Mouse (Mus musculus): ENCODE results near the gene Fn1. TPM values are rescaled to one million over a fixed set of nuclear protein-coding genes. Genes with fewer than 3 reads are reported as not detected.

The Fn1 gene
- polyA plus RNA-seq, 1 experiment from 2014 or later, result 141 TPM

GRCm38 (mm10) chr1:71556688-71557612, 96.0 kb downstream of the Fn1 start, which contains the start of gene Atic:
TSS of gene Atic (plus strand) at chr1:71557150.
- 1% methylated on average over 51 of the region's 55 CpGs for WGBS
- H3K4me1 ChIP-seq, result peaks cover 13% of the 10 kb centered on the region
- H3K36me3 ChIP-seq, result peaks cover 25% of the 10 kb centered on the region
- H3K4me2 ChIP-seq, result peak within 1 kb of the TSS; percentile 93
- peak; percentile 99 for ATAC-seq (ENCODE audit: borderline replicate concordance, extremely low read depth, low FRiP score, low TSS enrichment)
- no peaks in the 10 kb centered on the region for H3K27me3 ChIP-seq
- H3K9ac ChIP-seq, result peak within 1 kb of the TSS; percentile 84
- H3K4me3 ChIP-seq, result peak within 1 kb of the TSS; percentile 68
- no peaks in the 10 kb centered on the region for H3K9me3 ChIP-seq
- H3K27ac ChIP-seq, result peak within 1 kb of the TSS; percentile 83

DNA sequence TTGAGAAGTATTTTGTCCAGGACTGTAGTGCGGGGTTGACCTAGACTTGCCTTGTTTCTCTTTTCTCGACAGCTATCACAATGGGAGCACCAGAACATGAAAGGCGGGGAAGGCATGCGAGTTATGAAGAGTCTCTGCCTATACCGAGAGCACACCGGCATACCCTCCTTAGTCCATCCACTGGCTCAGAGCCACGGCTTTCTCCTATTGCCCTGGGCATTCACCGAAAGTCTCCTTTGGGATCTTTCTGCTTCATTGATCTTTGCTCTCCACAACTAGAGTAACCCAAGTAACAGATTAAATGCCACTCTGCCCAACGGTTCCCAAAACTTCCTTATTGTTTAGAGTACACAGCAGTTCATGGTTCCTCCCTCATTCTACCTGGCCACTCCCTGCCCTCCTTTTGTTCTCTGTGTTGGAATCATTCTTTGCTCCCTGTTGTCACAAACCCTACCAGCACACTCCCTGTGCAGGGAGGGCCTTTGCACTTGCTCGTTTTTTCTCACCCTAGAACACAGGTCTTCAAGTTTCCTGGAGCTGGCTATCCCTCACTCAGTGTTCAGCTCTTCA, 102.3 kb downstream of the Fn1 start:
- no peak overlapping the region for H3K4me2 ChIP-seq
- no peak for ATAC-seq (ENCODE audit: borderline replicate concordance, extremely low read depth, low FRiP score, low TSS enrichment)
- H3K4me3 ChIP-seq, result no peak overlapping the region
- no peak overlapping the region for H3K9ac ChIP-seq
- H3K9me3 ChIP-seq, result no peaks in the 10 kb centered on the region
- H3K36me3 ChIP-seq, result no peaks in the 10 kb centered on the region
- 57% methylated on average over 10 of the region's 10 CpGs for WGBS
- no peaks in the 10 kb centered on the region for H3K27me3 ChIP-seq
- no peak overlapping the region for H3K27ac ChIP-seq
- H3K4me1 ChIP-seq, result no peaks in the 10 kb centered on the region

GRCm38 (mm10) chr1:71540437-71540836, 112.6 kb downstream of the Fn1 start:
- Histone ChIP-seq H3K4me1 (no peaks in the 10 kb centered on the region), H3K4me3 (no peak overlapping the region), H3K4me2 (no peak overlapping the region), H3K27ac (no peak overlapping the region), H3K27me3 (no peaks in the 10 kb centered on the region), H3K36me3 (no peaks in the 10 kb centered on the region), H3K9ac (no peak overlapping the region), H3K9me3 (no peaks in the 10 kb centered on the region)
- 65% methylated on average over 3 of the region's 3 CpGs for WGBS
- ATAC-seq (ENCODE audit: borderline replicate concordance, extremely low read depth, low FRiP score, low TSS enrichment), result no peak

GRCm38 (mm10) chr1:71539641-71540040, 113.4 kb downstream of the Fn1 start:
- no peak for ATAC-seq (ENCODE audit: borderline replicate concordance, extremely low read depth, low FRiP score, low TSS enrichment)
- Histone ChIP-seq H3K9me3 (no peaks in the 10 kb centered on the region), H3K36me3 (no peaks in the 10 kb centered on the region), H3K4me1 (no peaks in the 10 kb centered on the region), H3K4me2 (no peak overlapping the region), H3K4me3 (no peak overlapping the region), H3K9ac (no peak overlapping the region), H3K27me3 (no peaks in the 10 kb centered on the region), H3K27ac (no peak overlapping the region)
- 65% methylated on average over 4 of the region's 4 CpGs for WGBS

Other genes starting within 250 kb of the Fn1 start
- 0.01 TPM in 1 of 2 replicates, not detected in the other for gene Abca12, start 238.3 kb downstream of the Fn1 start, polyA plus RNA-seq (2015; fragmentation: Nextera tagmentation; extraction: Ambion mirVana)
- gene Atic, start 96.0 kb downstream of the Fn1 start, polyA plus RNA-seq (2015; fragmentation: Nextera tagmentation; extraction: Ambion mirVana), result 69.9 and 73.0 TPM in 2 replicates